Mouse (Mus musculus) bone marrow macrophage, adult 2 months (primary cell): ENCODE measurements around the gene Il4. TPM values are rescaled to one million over a fixed set of nuclear protein-coding genes. Genes with fewer than 3 reads are reported as not detected.
A peak's percentile ranks its signal among the peaks of the same experiment; 100 is the strongest.

Experiments
- H3K27ac ChIP-seq: 2 replicates; pipeline ENCODE4 v1.5.1; 2012; ENCODE audit warnings: low read depth, low read length; ENCODE audit not compliant: insufficient read depth
- H3K4me1 ChIP-seq: 2 replicates; pipeline ENCODE4 v1.6.1; 2012; ENCODE audit warnings: low read length; ENCODE audit not compliant: control insufficient read depth, insufficient read depth
- H3K4me3 ChIP-seq: 2 replicates; pipeline ENCODE4 v1.5.1; 2012; ENCODE audit warnings: mild to moderate bottlenecking, low read length, moderate library complexity; ENCODE audit not compliant: insufficient read depth
- CTCF ChIP-seq: IDR thresholded peaks from 2 replicates; pipeline ENCODE4 v1.5.1; 2012; ENCODE audit warnings: low read depth, mild to moderate bottlenecking, low read length, moderate library complexity
- POLR2A ChIP-seq: IDR thresholded peaks from 2 replicates; pipeline ENCODE4 v1.6.1; 2012; ENCODE audit warnings: mild to moderate bottlenecking, low read depth, low read length, borderline replicate concordance
- polyA plus RNA-seq: library from polyadenylated mRNA; stranded (reverse); fragments of >200 nt; gene quantifications from 2 replicates; pipeline ENCODE4 v1.2.4, GENCODE M21; 2012; ENCODE audit not compliant: missing spikeins, insufficient read depth, insufficient read length

The Il4 gene
- polyA plus RNA-seq, 1 experiment = not detected

GRCm38 (mm10) chr11:53624124-53624523 lies 5.7 kb upstream of the Il4 start:
- peaks cover 14% of the 10 kb centered on the region for H3K4me1 ChIP-seq
- TF ChIP-seq POLR2A (no peak), CTCF (no peak)
- H3K4me3 ChIP-seq = no peak overlapping the region
- H3K27ac ChIP-seq = no peak overlapping the region

- Histone ChIP-seq H3K27ac (no peak overlapping the region), H3K4me3 (no peak overlapping the region), H3K4me1 (peaks cover 14% of the 10 kb centered on the region)
- TF ChIP-seq POLR2A (no peak), CTCF (no peak)
Observed at GRCm38 (mm10) chr11:53623573-53623972, 5.1 kb upstream of the Il4 start.

GRCm38 (mm10) chr11:53622440-53622806 lies 4.0 kb upstream of the Il4 start:
- H3K27ac ChIP-seq = 0 out of 2 replicates have a peak overlapping the region, but pooled peaks have one; percentile 8
- H3K4me1 ChIP-seq = peaks cover 23% of the 10 kb centered on the region
- no peak overlapping the region for H3K4me3 ChIP-seq
- TF ChIP-seq CTCF (no peak), POLR2A (no peak)

GRCm38 (mm10) chr11:53621582-53622439 lies 3.3 kb upstream of the Il4 start:
- no peak overlapping the region for H3K4me3 ChIP-seq
- H3K27ac ChIP-seq = no peak overlapping the region
- TF ChIP-seq CTCF (no peak), POLR2A (no peak)
- peaks cover 27% of the 10 kb centered on the region for H3K4me1 ChIP-seq

- H3K4me3 ChIP-seq = no peak overlapping the region
- no peak for TF ChIP-seq POLR2A
- TF ChIP-seq CTCF = no peak
- no peak overlapping the region for H3K27ac ChIP-seq
- H3K4me1 ChIP-seq = peaks cover 31% of the 10 kb centered on the region
Observed at GRCm38 (mm10) chr11:53620094-53620493, 1.6 kb upstream of the Il4 start.

- TF ChIP-seq CTCF = no peak
- no peak for TF ChIP-seq POLR2A
- no peak overlapping the region for H3K27ac ChIP-seq
- H3K4me1 ChIP-seq = peaks cover 31% of the 10 kb centered on the region
- H3K4me3 ChIP-seq = no peak overlapping the region
Observed at GRCm38 (mm10) chr11:53619428-53619827, 959 bp upstream of the Il4 start.

- no peak overlapping the region for H3K4me3 ChIP-seq
- peak overlapping the region; percentile 56 for H3K27ac ChIP-seq
- H3K4me1 ChIP-seq = peaks cover 30% of the 10 kb centered on the region
- TF ChIP-seq POLR2A (no peak), CTCF (no peak)
Observed at GRCm38 (mm10) chr11:53617562-53618109, 833 bp downstream of the Il4 start.

- TF ChIP-seq CTCF = no peak
- no peak for TF ChIP-seq POLR2A
- Histone ChIP-seq H3K27ac (peak overlapping the region; percentile 85), H3K4me3 (no peak overlapping the region), H3K4me1 (peaks cover 23% of the 10 kb centered on the region)
Observed at GRCm38 (mm10) chr11:53616748-53617558, 1.5 kb downstream of the Il4 start.

- Histone ChIP-seq H3K4me1 (peaks cover 17% of the 10 kb centered on the region), H3K4me3 (no peak overlapping the region), H3K27ac (no peak overlapping the region)
- TF ChIP-seq POLR2A = no peak
- no peak for TF ChIP-seq CTCF
Observed at GRCm38 (mm10) chr11:53615575-53615974, 2.9 kb downstream of the Il4 start.

GRCm38 (mm10) chr11:53615172-53615571 lies 3.3 kb downstream of the Il4 start:
- peaks cover 17% of the 10 kb centered on the region for H3K4me1 ChIP-seq
- no peak overlapping the region for H3K4me3 ChIP-seq
- TF ChIP-seq CTCF (no peak), POLR2A (no peak)

More at GRCm38 (mm10) chr11:53615172-53615571, 3.3 kb downstream of the Il4 start:
- H3K27ac ChIP-seq = no peak overlapping the region
